Mouse (Mus musculus) layer of hippocampus, adult 2 months (tissue): Measurements from ENCODE around the gene Tpm1. TPM values are rescaled to one million over a fixed set of nuclear protein-coding genes. Genes with fewer than 3 reads are reported as not detected.

Experiments
- DNase-seq, 2 experiments: peaks; one replicate each; pipeline ENCODE4 v3.0.0; 2022; ENCODE audit warnings: low spot score in 2 of 2
- H3K27ac ChIP-seq: fragments of 200-600 bp; 2 replicates; pipeline ENCODE4 v1.8.1; 2022
- H3K4me3 ChIP-seq: fragments of 200-600 bp; 2 replicates; pipeline ENCODE4 v1.8.1; 2022; ENCODE audit warnings: mild to moderate bottlenecking
- CTCF ChIP-seq: fragments of 200-600 bp; conservative IDR thresholded peaks from 2 replicates; pipeline ENCODE4 v1.8.1; 2022; ENCODE audit warnings: antibody characterized with exemption, mild to moderate bottlenecking, moderate library complexity
- total RNA-seq, 2 experiments: library from RNA; stranded (reverse); gene quantifications; 2 replicates each; pipeline ENCODE4 v1.2.3; 2021

The Tpm1 gene
- total RNA-seq, 2 experiments from 2014 or later: 213 to 215 TPM

DNA sequence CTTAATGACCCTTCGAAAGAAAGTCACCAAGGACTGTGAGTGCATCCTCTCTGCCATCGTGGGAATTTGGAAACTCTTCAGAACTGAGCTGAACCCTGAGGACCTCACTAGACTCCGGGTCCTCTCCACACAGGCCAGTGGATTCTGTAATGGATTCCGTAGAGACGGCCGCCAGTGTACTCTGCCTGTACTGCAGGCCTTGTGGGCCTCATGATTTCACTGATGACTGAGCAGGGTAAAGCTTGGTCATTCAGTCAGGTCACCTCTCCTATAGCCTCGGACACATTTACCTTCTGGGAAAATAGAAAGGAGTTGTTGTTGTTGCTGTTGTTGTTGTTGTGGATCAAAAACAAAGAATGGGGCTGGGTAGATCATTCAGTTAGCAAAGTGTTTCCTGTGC lies 67.1 kb downstream of the Tpm1 start:
- no peak for TF ChIP-seq CTCF
- H3K27ac ChIP-seq: no peak overlapping the region
- H3K4me3 ChIP-seq: no peak overlapping the region
- no peak for DNase-seq

- peak; percentile 88 for TF ChIP-seq CTCF
- DNase-seq: peak; percentile 12 to 74
- Histone ChIP-seq H3K27ac (no peak overlapping the region), H3K4me3 (no peak overlapping the region)
Measured at GRCm38 (mm10) chr9:66980458-66980857, 68.7 kb downstream of the Tpm1 start.

GRCm38 (mm10) chr9:66978468-66978867 lies 70.7 kb downstream of the Tpm1 start:
- Histone ChIP-seq H3K27ac (no peak overlapping the region), H3K4me3 (no peak overlapping the region)
- peak; percentile 47 for TF ChIP-seq CTCF
- no peak for DNase-seq

GRCm38 (mm10) chr9:66977982-66978381 lies 71.2 kb downstream of the Tpm1 start:
- no peak for DNase-seq

DNA sequence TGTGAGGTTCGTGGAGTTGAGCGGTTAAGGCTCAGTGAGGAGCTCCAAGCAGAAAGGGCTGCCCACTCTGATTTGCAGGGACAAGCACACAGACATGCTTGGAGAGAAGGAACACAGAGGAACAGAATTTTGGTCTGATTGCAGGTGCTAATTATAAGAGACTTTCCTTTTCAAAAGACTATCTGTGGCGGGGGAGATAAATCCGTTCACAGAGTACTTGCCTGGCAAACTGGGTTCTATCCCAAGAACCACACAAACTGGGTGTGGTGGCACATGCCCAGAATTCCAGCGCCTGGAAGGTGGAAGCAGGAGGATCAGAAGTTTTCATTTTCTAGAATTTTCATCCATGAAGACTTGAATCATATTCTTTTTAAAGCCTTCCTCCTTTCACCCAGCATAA lies 72.1 kb downstream of the Tpm1 start:
- no peak overlapping the region for H3K4me3 ChIP-seq
- no peak for TF ChIP-seq CTCF
- no peak for DNase-seq
- no peak overlapping the region for H3K27ac ChIP-seq

More at GRCm38 (mm10) chr9:66977982-66978381, 71.2 kb downstream of the Tpm1 start:
- H3K4me3 ChIP-seq: no peak overlapping the region
- no peak for TF ChIP-seq CTCF
- H3K27ac ChIP-seq: no peak overlapping the region

- Histone ChIP-seq H3K4me3 (peak within 1 kb of the TSS; percentile 87), H3K27ac (peak within 1 kb of the TSS; percentile 94)
- DNase-seq: peak; percentile 95 to 96
- TF ChIP-seq CTCF: no peak
Measured at GRCm38 (mm10) chr9:66975239-66975645, 74.0 kb downstream of the Tpm1 start, which contains the start of gene Lactb. Gene Lactb, minus strand, starts transcription at chr9:66975484.

DNA sequence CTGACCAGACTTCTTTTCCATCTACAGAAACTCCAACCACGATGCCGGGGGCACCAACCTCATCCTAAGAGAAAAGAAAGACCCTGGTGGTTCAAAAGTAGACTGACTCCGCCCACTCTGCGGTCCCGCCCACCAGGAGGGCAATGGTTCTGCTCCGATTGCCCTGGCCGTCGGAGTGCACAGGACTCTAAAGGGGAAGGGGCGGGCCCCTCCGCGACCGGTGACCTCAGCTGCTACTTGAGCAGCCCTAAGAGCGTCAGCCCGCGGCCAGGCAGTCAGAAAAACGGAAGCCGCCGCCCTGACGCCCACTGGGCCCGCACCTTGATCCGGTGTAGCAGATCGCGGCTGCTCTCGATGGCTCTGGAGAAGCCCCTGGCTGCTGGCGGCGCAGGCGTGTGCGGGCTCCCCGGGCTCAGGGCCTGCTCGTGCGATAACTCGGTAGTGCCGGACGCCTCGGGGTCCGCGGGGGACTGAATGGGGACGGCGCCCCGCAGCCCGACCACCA lies 74.4 kb downstream of the Tpm1 start:
- peak; percentile 26 to 54 for DNase-seq
- Histone ChIP-seq H3K4me3 (peak overlapping the region; percentile 87), H3K27ac (peak overlapping the region; percentile 94)
- TF ChIP-seq CTCF: peak; percentile 52

Other genes starting within 250 kb of the Tpm1 start
- 1 to 10 TPM; 7.6 to 8.4 TPM for gene Aph1c, start 214.7 kb downstream of the Tpm1 start, total RNA-seq
- gene Rab8b, start 129.7 kb downstream of the Tpm1 start, total RNA-seq: 10 to 100 TPM; 46.1 to 47.1 TPM
- gene Rps27l, start 103.3 kb downstream of the Tpm1 start, total RNA-seq: 10 to 100 TPM; 32.8 to 38.4 TPM
- 10 to 100 TPM; 13.0 to 14.7 TPM for gene Lactb, start 73.9 kb downstream of the Tpm1 start, total RNA-seq